Mouse (Mus musculus): ENCODE measurements at regions not wholly inside any gene's neighbourhood (a gene's known extent, or its start where the extent isn't known, plus 50 kb on each side); places are given as distances from the start of the nearest gene placed in this dataset.

GRCm38 (mm10) chr2:11391725-11392124 lies 162.2 kb downstream of the Pfkfb3 start:
- no peak for TF ChIP-seq TAL1 (IDR thresholded peaks at IDR 0.05; ENCODE audit: low read length)
- no peak for TF ChIP-seq GATA1 (IDR thresholded peaks at IDR 0.05; ENCODE audit: low read depth, low read length)
- no peak for TF ChIP-seq POLR2A (IDR thresholded peaks at IDR 0.05; ENCODE audit: control insufficient read depth in 1 of 2, insufficient read depth in 1 of 2, low read depth in 1 of 2, low read length in 2 of 2, poor library complexity in 1 of 2)
- no peak for TF ChIP-seq EP300 (IDR thresholded peaks at IDR 0.05; ENCODE audit: low read depth in 1 of 2, low read length in 2 of 2)
- TF ChIP-seq CTCF (IDR thresholded peaks at IDR 0.05 in 2 of 3, conservative IDR thresholded peaks at IDR 0.05 in 1 of 3; ENCODE audit: control insufficient read depth in 1 of 3, insufficient read depth in 1 of 3, low read depth in 2 of 3, low read length in 3 of 3, poor library complexity in 1 of 3, severe bottlenecking in 1 of 3) = no peak
- TF ChIP-seq ZNF384 (IDR thresholded peaks at IDR 0.05; ENCODE audit: low read depth, low read length) = no peak
- TF ChIP-seq RCOR1 (IDR thresholded peaks at IDR 0.05; ENCODE audit: low read depth, low read length) = no peak
- no peak for TF ChIP-seq GABPA (IDR thresholded peaks at IDR 0.05; ENCODE audit: low read depth, low read length)
- TF ChIP-seq E2F4 (IDR thresholded peaks at IDR 0.05; ENCODE audit: borderline replicate concordance, low read depth, low read length) = no peak
- TF ChIP-seq ZKSCAN1 (IDR thresholded peaks at IDR 0.05; ENCODE audit: low read depth, low read length) = no peak
- TF ChIP-seq CHD2 (IDR thresholded peaks at IDR 0.05; ENCODE audit: low read length) = no peak
- TF ChIP-seq MAFK (IDR thresholded peaks at IDR 0.05; ENCODE audit: borderline replicate concordance, low read depth, low read length) = no peak
- no peak for TF ChIP-seq HCFC1 (IDR thresholded peaks at IDR 0.05; ENCODE audit: low read depth, low read length)
- H3K9ac ChIP-seq (ENCODE audit: control insufficient read depth, low read depth, low read length, poor library complexity, severe bottlenecking) = no peak overlapping the region
- DNase-seq (ENCODE audit: low read depth, low spot score) = no peak
- H3K27me3 ChIP-seq (ENCODE audit: control insufficient read depth in 1 of 2, insufficient read depth in 2 of 2, low read length in 2 of 2) = no peaks in the 10 kb centered on the region
- H3K27ac ChIP-seq (ENCODE audit: control insufficient read depth, low read depth, low read length) = no peak overlapping the region
- no peaks in the 10 kb centered on the region for H3K79me2 ChIP-seq (ENCODE audit: control insufficient read depth, insufficient read depth, low read length, poor library complexity)
- H3K4me3 ChIP-seq (ENCODE audit: control insufficient read depth in 1 of 2, insufficient read depth in 1 of 2, low read depth in 2 of 2, low read length in 2 of 2) = no peak overlapping the region
- no peaks in the 10 kb centered on the region; a peak in 1 of 4 replicates for H3K4me1 ChIP-seq (ENCODE audit: control insufficient read depth in 1 of 2, insufficient read depth in 2 of 2, low read length in 2 of 2)
- no peaks in the 10 kb centered on the region for H3K36me3 ChIP-seq (ENCODE audit: control insufficient read depth in 1 of 2, insufficient read depth in 2 of 2, low read length in 2 of 2)
- H3K9me3 ChIP-seq (replicated peaks; ENCODE audit: insufficient read depth, low read length) = no peaks in the 10 kb centered on the region

GRCm38 (mm10) chr2:11390667-11391334 lies 163.1 kb downstream of the Pfkfb3 start:
- Histone ChIP-seq H3K4me3 (ENCODE audit: control insufficient read depth in 1 of 2, insufficient read depth in 1 of 2, low read depth in 2 of 2, low read length in 2 of 2) (no peak overlapping the region), H3K9ac (ENCODE audit: control insufficient read depth, low read depth, low read length, poor library complexity, severe bottlenecking) (no peak overlapping the region), H3K27me3 (ENCODE audit: control insufficient read depth in 1 of 2, insufficient read depth in 2 of 2, low read length in 2 of 2) (no peaks in the 10 kb centered on the region), H3K4me1 (ENCODE audit: control insufficient read depth in 1 of 2, insufficient read depth in 2 of 2, low read length in 2 of 2) (no peaks in the 10 kb centered on the region; a peak in 1 of 4 replicates), H3K27ac (ENCODE audit: control insufficient read depth, low read depth, low read length) (no peak overlapping the region), H3K79me2 (ENCODE audit: control insufficient read depth, insufficient read depth, low read length, poor library complexity) (no peaks in the 10 kb centered on the region), H3K36me3 (ENCODE audit: control insufficient read depth in 1 of 2, insufficient read depth in 2 of 2, low read length in 2 of 2) (no peaks in the 10 kb centered on the region), H3K9me3 (replicated peaks; ENCODE audit: insufficient read depth, low read length) (no peaks in the 10 kb centered on the region)
- peak; percentile 24 for DNase-seq (ENCODE audit: low read depth, low spot score)
- TF ChIP-seq ZNF384 (IDR thresholded peaks at IDR 0.05; ENCODE audit: low read depth, low read length) = no peak
- TF ChIP-seq EP300 (IDR thresholded peaks at IDR 0.05; ENCODE audit: low read depth in 1 of 2, low read length in 2 of 2) = no peak
- TF ChIP-seq USF1 (IDR thresholded peaks at IDR 0.05; ENCODE audit: low read depth, low read length) = no peak
- TF ChIP-seq CTCF (IDR thresholded peaks at IDR 0.05 in 2 of 3, conservative IDR thresholded peaks at IDR 0.05 in 1 of 3; ENCODE audit: control insufficient read depth in 1 of 3, insufficient read depth in 1 of 3, low read depth in 2 of 3, low read length in 3 of 3, poor library complexity in 1 of 3, severe bottlenecking in 1 of 3) = no peak
- no peak for TF ChIP-seq CHD2 (IDR thresholded peaks at IDR 0.05; ENCODE audit: low read length)
- TF ChIP-seq CHD1 (IDR thresholded peaks at IDR 0.05; ENCODE audit: low read depth, low read length) = no peak
- no peak for TF ChIP-seq JUND (IDR thresholded peaks at IDR 0.05; ENCODE audit: low read depth, low read length)
- TF ChIP-seq ETS1 (IDR thresholded peaks at IDR 0.05; ENCODE audit: low read depth, low read length) = no peak
- TF ChIP-seq MAFK (IDR thresholded peaks at IDR 0.05; ENCODE audit: borderline replicate concordance, low read depth, low read length) = no peak
- no peak for TF ChIP-seq RCOR1 (IDR thresholded peaks at IDR 0.05; ENCODE audit: low read depth, low read length)
- no peak for TF ChIP-seq GABPA (IDR thresholded peaks at IDR 0.05; ENCODE audit: low read depth, low read length)
